Mouse (Mus musculus) right cerebral cortex, postnatal 25 days (tissue): ENCODE results near the gene Ccnc.

Source experiments
- DNase-seq: peaks from one replicate; pipeline ENCODE4 v3.0.0; 2022

Gene Ccnc

GRCm38 (mm10) chr4:21727615-21728165 is at the start of gene Ccnc:
Gene Ccnc (plus strand): TSS chr4:21727701.
- DNase-seq = peak; percentile 90

GRCm38 (mm10) chr4:21678101-21678974 is 49.2 kb upstream of the Ccnc start:
- no peak for DNase-seq

- DNase-seq = no peak
These were observed 48.4 kb upstream of the Ccnc start for GRCm38 (mm10) chr4:21678975-21679623.

GRCm38 (mm10) chr4:21679624-21680480 is 47.6 kb upstream of the Ccnc start:
- no peak for DNase-seq

- no peak for DNase-seq
These were observed 46.5 kb upstream of the Ccnc start for GRCm38 (mm10) chr4:21680971-21681370.

GRCm38 (mm10) chr4:21682421-21683150 is 44.9 kb upstream of the Ccnc start:
- DNase-seq = no peak

GRCm38 (mm10) chr4:21684341-21684970 is 43.0 kb upstream of the Ccnc start:
- DNase-seq = no peak

GRCm38 (mm10) chr4:21685595-21686091 is 41.9 kb upstream of the Ccnc start, which contains the start of gene Prdm13:
Gene Prdm13 (minus strand): TSS chr4:21685963.
- no peak for DNase-seq

GRCm38 (mm10) chr4:21686416-21686815 is 41.1 kb upstream of the Ccnc start:
- DNase-seq = no peak

- no peak for DNase-seq
These were observed 40.6 kb upstream of the Ccnc start for GRCm38 (mm10) chr4:21686934-21687333.

GRCm38 (mm10) chr4:21687783-21688702 is 39.5 kb upstream of the Ccnc start:
- no peak for DNase-seq

- no peak for DNase-seq
These were observed 38.7 kb upstream of the Ccnc start for GRCm38 (mm10) chr4:21688703-21689200.

GRCm38 (mm10) chr4:21689492-21689941 is 38.0 kb upstream of the Ccnc start:
- no peak for DNase-seq

GRCm38 (mm10) chr4:21690221-21690620 is 37.3 kb upstream of the Ccnc start:
- no peak for DNase-seq

GRCm38 (mm10) chr4:21695638-21696254 is 31.8 kb upstream of the Ccnc start:
- DNase-seq = no peak

- DNase-seq = no peak
These were observed 22.5 kb upstream of the Ccnc start for GRCm38 (mm10) chr4:21705046-21705445.

- no peak for DNase-seq
These were observed 15.4 kb upstream of the Ccnc start for GRCm38 (mm10) chr4:21712147-21712546.

- no peak for DNase-seq
These were observed 4.7 kb upstream of the Ccnc start for GRCm38 (mm10) chr4:21722752-21723334.
